Mouse (Mus musculus) kidney, adult 11 months (tissue): Measurements from ENCODE around the gene Dirc2.

ENCODE experiments used
- DNase-seq: peaks from one replicate; pipeline ENCODE4 v3.0.0; 2022

Dirc2 gene

DNA sequence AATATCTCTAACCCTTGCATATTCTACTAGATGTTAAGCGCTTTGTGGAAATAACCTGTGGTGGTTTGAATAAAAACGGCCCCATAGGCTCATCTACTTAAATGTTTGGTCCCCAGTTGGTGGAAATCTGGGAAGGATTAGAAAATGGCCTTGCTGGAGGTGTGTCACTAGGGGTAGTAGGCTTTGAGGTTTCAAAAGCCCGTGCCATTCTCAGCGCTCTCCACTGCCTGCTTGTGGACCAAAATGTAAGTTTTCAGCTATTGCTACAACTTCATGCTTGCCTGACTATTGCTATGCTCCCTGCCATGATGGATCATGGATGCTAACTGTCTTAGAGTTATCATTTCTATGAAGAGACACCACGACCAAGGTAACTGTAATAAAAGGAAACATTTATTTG, 2.5 kb upstream of the Dirc2 start:
- DNase-seq, result no peak

DNA sequence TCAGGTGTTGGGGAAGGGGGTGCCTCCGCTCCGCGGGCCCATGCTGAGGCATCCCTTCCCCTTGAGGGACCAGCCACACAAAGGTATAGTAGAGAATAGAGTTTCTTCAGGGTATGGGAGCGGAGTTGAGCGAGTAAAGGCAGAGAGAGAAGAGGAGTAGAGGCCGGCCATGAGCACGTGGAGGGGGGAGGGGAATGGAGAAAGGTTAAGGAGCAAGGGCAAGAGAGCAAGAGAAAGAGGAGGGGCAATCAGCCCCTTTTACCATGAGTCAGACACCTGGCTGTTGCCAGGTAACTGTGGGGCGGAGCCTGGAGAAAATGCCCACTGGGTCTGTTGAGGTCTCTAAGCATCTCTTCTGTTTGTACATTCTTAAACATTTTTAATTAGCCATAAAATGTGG, 2.0 kb upstream of the Dirc2 start:
- DNase-seq, result peak; percentile 7

DNA sequence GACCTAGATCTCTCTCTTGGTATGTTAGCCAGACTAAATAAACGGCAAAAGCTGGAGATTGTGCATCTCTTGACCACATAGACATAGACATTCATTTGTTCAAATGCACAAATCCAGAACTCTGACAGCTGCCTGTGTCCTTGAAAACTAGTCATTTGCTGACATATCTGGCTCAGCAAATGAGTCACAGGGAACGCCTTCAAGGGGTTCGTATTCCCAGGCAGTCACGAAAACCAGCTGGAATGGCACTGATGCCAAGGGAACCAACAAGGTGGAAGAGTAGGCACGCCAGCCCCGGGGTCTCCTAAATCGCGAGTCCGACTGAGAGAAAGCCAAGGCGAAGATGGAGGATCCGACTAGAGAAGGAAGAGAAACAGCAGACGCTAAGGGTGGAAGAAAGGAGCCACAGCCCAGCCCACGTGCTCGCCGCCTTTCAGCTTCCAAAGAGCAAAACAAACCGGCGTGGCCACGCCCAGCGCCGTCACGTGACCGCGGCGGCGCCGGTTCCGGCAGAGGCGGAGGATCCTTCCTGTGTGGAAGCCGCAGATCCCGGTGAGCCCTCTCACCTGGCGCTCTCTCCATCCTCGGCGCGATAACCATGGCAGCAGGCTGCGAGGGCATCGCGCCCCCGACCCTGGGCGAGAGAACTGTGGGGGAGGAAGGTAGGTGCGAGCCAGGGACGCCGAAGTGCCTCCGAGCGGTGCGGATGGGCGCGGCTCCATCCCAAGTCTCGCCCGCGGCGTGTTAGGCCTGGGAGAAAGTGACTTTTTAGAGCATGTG, 912 bp upstream of the Dirc2 start, which contains the start of gene Hspbap1:
Gene Hspbap1, plus strand, starts transcription at position 498 of the 780 bp plus-strand sequence.
- DNase-seq, result peak; percentile 89

DNA sequence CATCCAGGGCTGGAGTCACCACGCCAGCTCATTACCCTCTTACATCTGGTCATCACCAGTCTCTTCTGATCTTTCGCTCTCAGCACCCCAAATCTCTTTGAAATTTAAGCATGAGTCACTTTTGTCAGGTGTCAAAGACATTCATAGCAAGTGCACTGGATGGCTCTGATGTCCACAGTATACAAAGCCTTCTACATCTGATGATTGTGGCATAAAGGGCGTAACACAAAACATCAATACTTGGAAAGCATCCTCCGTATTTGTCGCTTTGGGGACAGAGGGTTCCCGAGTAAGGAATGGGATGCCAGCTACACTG, 729 bp downstream of the Dirc2 start:
- DNase-seq, result no peak

GRCm38 (mm10) chr16:35766366-35766765, 2.8 kb downstream of the Dirc2 start:
- no peak for DNase-seq

DNA sequence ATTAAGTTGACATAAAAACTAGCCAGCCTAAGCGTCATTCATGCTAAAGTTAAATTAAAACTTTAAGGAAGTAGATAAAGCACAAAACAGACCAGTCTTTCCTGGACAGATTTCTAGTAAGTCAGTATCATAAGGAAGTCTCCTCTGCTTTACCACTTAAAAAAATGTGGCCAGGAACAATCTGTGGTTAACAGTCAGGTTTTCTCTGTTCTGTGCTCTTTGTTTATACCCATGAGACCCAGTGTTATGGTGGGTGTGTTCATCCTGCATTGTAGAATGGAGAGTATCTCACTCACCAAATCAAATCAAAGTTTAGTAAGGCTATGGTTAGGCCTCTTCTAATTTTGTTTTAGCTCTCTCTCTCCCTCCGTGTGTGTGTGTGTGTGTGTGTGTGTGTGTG, 3.7 kb downstream of the Dirc2 start:
- DNase-seq, result no peak

DNA sequence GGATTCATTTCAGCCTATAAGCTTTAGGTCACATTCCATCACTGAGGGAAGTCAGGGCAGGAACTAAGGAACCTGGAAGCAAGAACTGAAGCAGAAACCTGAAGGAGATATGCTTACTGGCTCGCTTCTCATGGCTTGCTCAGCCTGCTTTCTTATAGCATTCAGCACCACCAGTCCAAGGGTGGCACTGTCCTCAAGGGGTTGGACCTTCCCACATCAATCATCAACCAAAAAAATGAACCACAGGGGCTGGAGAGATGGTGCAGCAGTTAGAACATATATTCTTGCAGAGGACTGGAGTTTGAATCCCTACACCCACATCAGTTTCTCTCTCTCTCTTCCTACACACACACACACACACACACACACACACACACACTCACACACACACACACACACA, 4.2 kb downstream of the Dirc2 start:
- no peak for DNase-seq

DNA sequence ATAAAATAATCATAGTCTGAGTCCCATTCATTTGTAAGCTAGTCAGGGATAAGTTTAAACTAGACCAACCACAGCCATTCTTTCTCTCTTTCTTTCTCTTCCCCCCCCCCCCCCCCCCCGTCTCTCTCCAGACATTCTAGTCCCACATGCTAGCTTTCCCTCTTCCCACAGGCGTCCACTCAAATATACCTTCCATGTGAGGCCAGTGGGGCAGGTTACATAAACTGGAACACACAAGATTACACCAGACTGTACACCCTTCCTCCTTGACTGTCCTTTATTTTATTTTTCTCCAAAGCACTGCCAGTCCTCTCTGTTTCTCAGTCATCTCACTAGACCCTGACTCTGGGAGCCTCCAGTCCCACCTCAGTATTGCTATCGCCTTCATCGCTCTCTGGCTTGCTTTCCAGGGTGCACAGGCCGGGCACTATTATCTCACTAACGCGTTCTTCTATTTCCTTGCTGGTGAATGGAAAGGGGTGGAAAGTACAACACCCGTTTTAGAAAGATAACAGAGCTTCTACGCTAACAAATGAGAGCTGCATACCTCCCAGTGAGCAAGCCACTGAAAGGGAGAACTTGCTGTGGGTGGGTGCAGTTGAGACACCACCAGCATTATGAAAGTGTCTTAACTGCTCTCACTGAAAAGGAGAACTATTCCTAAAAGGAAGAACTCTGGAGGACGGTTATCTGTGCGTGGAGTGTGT, 5.4 kb downstream of the Dirc2 start:
- DNase-seq, result no peak

DNA sequence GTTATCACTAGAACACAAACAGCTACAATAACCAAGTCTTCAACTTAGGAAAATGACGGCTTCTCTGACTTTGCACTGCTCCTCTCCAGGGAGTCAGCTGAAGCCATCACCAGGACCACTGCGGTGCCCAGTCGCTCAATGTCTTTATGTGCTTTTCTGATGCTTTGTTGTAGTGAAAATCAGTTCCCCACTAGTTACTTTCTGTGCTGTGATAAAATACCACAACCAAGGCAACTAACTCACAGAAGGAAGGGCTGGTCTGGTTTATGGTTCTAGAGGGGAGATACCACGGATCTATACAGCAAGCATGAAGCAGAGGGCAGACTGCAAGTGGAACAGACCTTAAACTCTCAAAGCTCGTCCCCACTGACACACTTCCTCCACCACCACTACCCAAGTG, 9.8 kb downstream of the Dirc2 start:
- no peak for DNase-seq

GRCm38 (mm10) chr16:35756697-35757096, 12.5 kb downstream of the Dirc2 start:
- DNase-seq, result no peak

GRCm38 (mm10) chr16:35755502-35756334, 13.4 kb downstream of the Dirc2 start:
- no peak for DNase-seq

- no peak for DNase-seq
Measured at GRCm38 (mm10) chr16:35753926-35754325, 15.2 kb downstream of the Dirc2 start.

DNA sequence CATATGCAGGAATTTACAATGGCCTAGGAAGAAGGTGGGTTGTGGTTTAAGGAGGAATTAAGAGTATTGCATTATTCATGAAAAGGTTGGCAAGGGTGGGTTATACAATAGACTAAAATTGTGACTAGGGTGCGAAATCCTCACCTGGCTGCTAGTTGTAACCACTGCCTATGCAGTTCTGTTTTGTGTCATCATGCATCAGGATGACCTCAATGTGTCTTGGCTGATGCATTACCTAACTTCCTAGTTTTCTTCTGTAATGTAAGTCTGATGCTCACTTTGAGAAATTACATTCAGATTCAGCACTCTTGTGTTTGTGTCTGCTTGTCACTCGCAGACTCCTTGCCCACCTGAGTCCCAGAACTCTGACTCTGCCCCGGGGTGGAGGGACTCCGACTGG, 17.3 kb downstream of the Dirc2 start:
- no peak for DNase-seq

- DNase-seq, result no peak
Measured at GRCm38 (mm10) chr16:35749385-35749784, 19.8 kb downstream of the Dirc2 start.

DNA sequence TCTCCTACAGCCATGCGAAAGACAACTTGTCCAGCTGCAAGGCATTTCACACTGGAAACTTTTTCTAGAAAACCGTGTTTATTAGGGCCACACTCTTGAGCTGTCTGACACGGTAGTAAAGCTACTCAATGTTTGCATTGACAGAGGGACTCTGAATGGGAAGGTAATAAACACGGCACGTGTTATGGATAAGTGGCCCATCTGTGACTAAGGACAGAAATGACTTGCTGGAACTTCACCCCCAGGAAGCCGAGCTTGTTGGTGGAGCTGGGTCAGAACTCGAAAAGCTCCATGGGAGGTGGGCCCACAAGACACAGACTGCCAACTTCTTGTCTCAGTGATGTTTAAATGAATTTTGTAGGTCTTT, 20.9 kb downstream of the Dirc2 start:
- DNase-seq, result no peak

- DNase-seq, result no peak
Measured at GRCm38 (mm10) chr16:35747417-35748236, 21.5 kb downstream of the Dirc2 start.

DNA sequence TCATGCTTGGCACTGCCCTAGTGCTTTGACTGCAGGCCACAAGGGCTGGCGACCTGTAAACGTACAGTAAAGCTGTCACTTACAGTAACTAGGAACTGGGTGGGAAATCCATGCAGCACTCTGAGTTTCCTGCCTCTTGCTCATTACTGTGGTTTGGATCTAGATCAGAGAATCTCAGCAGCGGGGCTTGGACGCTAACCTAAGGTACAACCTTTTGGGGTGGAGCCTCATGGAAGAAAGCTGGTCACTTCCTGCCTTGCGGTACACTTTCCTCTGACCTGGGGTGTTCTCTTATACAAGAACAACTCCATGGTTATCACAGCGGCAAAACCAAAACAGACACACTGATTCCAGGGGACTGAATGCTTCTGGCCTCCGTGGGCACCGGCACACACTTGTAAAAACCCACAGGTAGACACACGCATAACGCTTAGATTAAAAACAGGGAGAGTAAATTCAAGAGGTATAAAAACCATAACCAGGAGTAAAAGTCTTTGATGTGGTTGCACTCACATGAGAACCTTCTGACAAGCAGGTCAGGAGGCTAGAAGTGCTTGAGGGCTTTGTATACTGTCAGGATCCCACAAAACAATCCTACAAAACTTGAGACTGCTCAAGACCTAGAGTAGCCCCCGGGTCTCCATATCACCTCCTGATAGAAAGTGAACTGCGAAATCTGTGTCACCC, 26.8 kb downstream of the Dirc2 start:
- DNase-seq, result no peak

DNA sequence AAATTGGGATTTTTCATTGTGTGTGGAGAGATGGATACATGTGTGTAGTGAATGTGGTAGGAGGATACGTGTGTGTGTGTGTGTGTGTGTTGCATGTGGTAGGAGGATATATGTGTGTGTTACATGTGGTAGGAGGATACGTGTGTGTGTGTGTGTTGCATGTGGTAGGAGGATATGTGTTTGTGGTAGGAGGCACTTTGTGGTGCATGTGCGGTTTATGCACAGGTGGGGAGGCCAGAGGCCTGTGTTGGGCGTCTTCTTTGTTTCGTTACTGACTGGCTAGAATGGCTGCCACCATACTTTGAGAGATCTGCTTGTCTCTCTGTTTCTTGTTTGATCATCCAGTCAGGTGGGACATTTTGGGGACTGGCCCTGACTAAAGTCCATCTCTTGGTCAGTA, 27.5 kb downstream of the Dirc2 start:
- DNase-seq, result no peak

DNA sequence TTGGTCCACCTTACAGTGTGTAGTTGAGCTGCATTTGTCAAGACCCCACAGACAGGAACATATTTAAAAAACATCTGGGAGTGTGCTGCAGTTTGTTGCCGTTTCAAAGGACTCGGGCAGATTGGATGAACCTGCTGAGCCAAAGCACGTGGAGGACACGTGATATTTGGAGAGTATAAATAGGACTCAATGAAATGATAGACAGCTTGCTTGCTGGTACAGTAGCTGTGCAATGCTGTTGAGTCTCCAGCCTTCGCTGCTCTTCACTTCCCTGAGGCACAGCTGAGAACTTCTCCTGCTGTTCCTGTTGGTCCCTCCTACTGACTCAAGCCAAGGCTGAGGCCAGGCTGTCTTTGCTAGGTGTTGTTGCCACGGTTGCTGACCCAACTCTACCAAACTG, 28.2 kb downstream of the Dirc2 start:
- DNase-seq, result no peak

DNA sequence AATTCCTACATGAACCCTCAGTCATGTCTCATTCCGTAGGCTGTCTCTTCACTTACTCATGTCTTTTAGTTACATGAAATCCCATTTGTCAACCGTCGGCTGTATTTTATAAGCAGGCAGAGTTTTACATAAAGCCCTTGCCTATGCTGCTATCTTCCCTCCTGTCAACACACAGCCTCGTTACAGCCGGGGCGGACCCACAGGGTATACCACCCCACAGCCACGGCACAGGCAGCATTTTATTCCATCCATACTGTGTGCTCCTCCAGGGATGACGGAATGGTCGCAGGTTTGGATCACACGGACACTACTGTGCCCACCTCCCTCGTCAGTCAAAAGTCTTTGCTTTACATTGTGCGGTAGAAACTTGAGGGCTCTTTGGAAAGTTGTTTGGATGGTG, 28.8 kb downstream of the Dirc2 start:
- no peak for DNase-seq

DNA sequence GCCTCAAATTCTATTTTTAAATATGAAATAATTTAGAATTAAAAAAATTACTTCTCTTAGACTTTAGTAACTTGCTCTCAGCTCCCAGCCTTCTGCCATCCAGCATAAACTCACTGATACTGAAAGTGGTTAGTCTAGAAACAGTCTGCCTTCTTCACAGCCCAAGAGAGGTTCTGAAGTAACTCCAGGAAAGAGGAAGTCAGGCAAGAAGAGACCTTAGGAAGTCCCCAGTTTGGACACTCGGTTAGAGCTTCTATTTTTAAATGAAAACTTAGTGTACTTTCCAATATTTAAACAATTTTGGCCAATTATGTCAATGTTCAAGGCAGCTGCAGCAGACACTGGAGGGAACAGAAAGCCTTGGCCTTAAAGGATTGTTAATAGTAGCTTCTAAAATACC, 29.6 kb downstream of the Dirc2 start:
- DNase-seq, result no peak

- DNase-seq, result no peak
Measured at GRCm38 (mm10) chr16:35738096-35738767, 30.9 kb downstream of the Dirc2 start.
